8 mouse cellular contexts compared by ENCODE assay signal in genomic region chr7:112883791-112884274, GRCm38 (mm10).
DNase-seq lines count a peak whose midpoint lies in the region; ATAC-seq and TF ChIP-seq lines count a peak whose summit lies in the region.

No protein-coding gene starts in this region.

- no peak overlapping the region for H3K4me2 ChIP-seq in forebrain, postnatal 0 days (ENCODE audit: low read depth)
- H3K4me2 ChIP-seq in midbrain, embryonic 15.5 days = no peak overlapping the region

- H3K9ac ChIP-seq in forebrain, postnatal 0 days = no peak overlapping the region
- no peak overlapping the region for H3K9ac ChIP-seq in midbrain, embryonic 15.5 days

- no peaks in the 10 kb centered on the region for H3K36me3 ChIP-seq in forebrain, postnatal 0 days (ENCODE audit: insufficient read depth)
- H3K36me3 ChIP-seq in midbrain, embryonic 15.5 days (replicated peaks) = no peaks in the 10 kb centered on the region

- H3K4me1 ChIP-seq in cerebellum, adult 2 months (ENCODE audit: control insufficient read depth, insufficient read depth, low read length) = 0 out of 2 replicates have a peak, but pooled peaks cover 4% of the 10 kb centered on the region
- peaks cover 15% of the 10 kb centered on the region for H3K4me1 ChIP-seq in forebrain, postnatal 0 days (ENCODE audit: insufficient read depth)
- H3K4me1 ChIP-seq in midbrain, embryonic 15.5 days = peaks cover 23% of the 10 kb centered on the region

- peak; percentile 97 for ATAC-seq in forebrain, postnatal 0 days
- peak; percentile 93 for ATAC-seq in midbrain, embryonic 15.5 days (replicated peaks)
- ATAC-seq in CD4-positive, CD25-positive, alpha-beta regulatory T cell, adult 4 months = no peak
- ATAC-seq in activated CD4-positive, CD25-positive, alpha-beta regulatory T cell, adult 4 months = no peak

- no peak overlapping the region for H3K27ac ChIP-seq in cerebellum, adult 2 months (ENCODE audit: insufficient read depth, low read length)
- peak overlapping the region; percentile 68 for H3K27ac ChIP-seq in forebrain, postnatal 0 days (ENCODE audit: low read depth, low read length)
- peak overlapping the region; percentile 74 for H3K27ac ChIP-seq in midbrain, embryonic 15.5 days

- TF ChIP-seq CTCF in cerebellum, adult 2 months (IDR thresholded peaks at IDR 0.05; ENCODE audit: borderline replicate concordance, insufficient read depth, low read depth, low read length) = no peak
- TF ChIP-seq CTCF in forebrain, postnatal 0 days (IDR thresholded peaks at IDR 0.05; ENCODE audit: low read depth) = no peak

- 28% methylated on average over 8 of the region's 8 CpGs for WGBS in cerebellum, adult 2 months
- 14% methylated on average over 8 of the region's 8 CpGs for WGBS in forebrain, postnatal 0 days
- 12% methylated on average over 8 of the region's 8 CpGs for WGBS in midbrain, embryonic 15.5 days

- no peak overlapping the region for H3K4me3 ChIP-seq in cerebellum, adult 2 months (replicated peaks; ENCODE audit: insufficient read depth, low read depth, low read length)
- H3K4me3 ChIP-seq in forebrain, postnatal 0 days (ENCODE audit: low read depth, low read length) = no peak overlapping the region
- H3K4me3 ChIP-seq in midbrain, embryonic 15.5 days = no peak overlapping the region

- intact Hi-C loops in heart, postnatal 14 days (cut with DNase I) = no loop called here

- no peaks in the 10 kb centered on the region for H3K9me3 ChIP-seq in forebrain, postnatal 0 days (ENCODE audit: low read length)
- no peaks in the 10 kb centered on the region for H3K9me3 ChIP-seq in midbrain, embryonic 15.5 days

- DNase-seq in MN1 (ENCODE audit: low spot score) = peak; percentile 85
- peak; percentile 68 to 75 for DNase-seq in cerebellum, adult 2 months
- peak; percentile 79 for DNase-seq in forebrain, postnatal 0 days
- DNase-seq in heart, postnatal 14 days = peak; percentile 57 to 71
- DNase-seq in left cerebral cortex, adult 18-20 months (ENCODE audit: low spot score in 2 of 2) = peak; percentile 23 to 49

- H3K27me3 ChIP-seq in cerebellum, adult 2 months (ENCODE audit: control insufficient read depth, insufficient read depth, low read length) = no peaks in the 10 kb centered on the region
- no peaks in the 10 kb centered on the region for H3K27me3 ChIP-seq in forebrain, postnatal 0 days (ENCODE audit: insufficient read depth, low read length)
- H3K27me3 ChIP-seq in midbrain, embryonic 15.5 days (replicated peaks) = no peaks in the 10 kb centered on the region

- no peak for TF ChIP-seq POLR2A in cerebellum, adult 2 months (IDR thresholded peaks at IDR 0.05; ENCODE audit: borderline replicate concordance, insufficient read depth, low read length)

Comparison
In these comparisons a context has a peak if more than half of its experiments do, and no peak if none do; other contexts are left out.
1. ATAC-seq: peak in forebrain, postnatal 0 days (single experiment) and midbrain, embryonic 15.5 days (single experiment); none in CD4-positive, CD25-positive, alpha-beta regulatory T cell, adult 4 months (single experiment) and activated CD4-positive, CD25-positive, alpha-beta regulatory T cell, adult 4 months (single experiment).
2. Peak in every context shown above with its lines, with median percentiles within 50 percentile points of each other: DNase-seq.